Mouse (Mus musculus): ENCODE measurements around the gene Ptprd. TPM values are rescaled to one million over a fixed set of nuclear protein-coding genes. Genes with fewer than 3 reads are reported as not detected.
A peak's percentile ranks its signal among the peaks of the same experiment; 100 is the strongest.

Ptprd gene
- polyA plus RNA-seq, 1 experiment from 2014 or later = 51.4 TPM

DNA sequence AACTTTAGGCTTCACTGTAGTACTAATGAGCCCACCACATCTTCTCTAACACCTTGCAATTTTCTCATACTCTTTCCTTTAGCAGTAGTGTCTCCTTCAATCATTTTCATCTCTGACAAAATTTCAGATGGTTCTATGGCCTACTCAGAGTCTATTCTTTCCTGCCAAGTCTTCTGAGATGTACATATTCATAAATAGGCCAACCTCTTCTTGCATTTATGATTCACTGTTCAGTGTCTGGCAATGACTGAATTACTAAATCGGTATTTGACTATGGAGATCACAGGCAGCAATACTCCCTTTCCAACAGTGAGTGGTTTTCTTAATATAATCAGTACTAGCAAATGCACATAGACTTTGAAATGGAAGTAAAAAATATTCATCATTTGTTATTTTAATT lies 928.3 kb downstream of the Ptprd start:
- H3K4me3 ChIP-seq (replicated peaks) = no peak overlapping the region
- H3K27me3 ChIP-seq = no peaks in the 10 kb centered on the region
- no peak for ATAC-seq
- H3K4me1 ChIP-seq (replicated peaks) = no peaks in the 10 kb centered on the region
- no peak overlapping the region for H3K9ac ChIP-seq (replicated peaks)
- no peaks in the 10 kb centered on the region for H3K36me3 ChIP-seq
- no peak overlapping the region for H3K27ac ChIP-seq
- 97% methylated on average over 1 of the region's 1 CpGs for WGBS
- no peak overlapping the region for H3K4me2 ChIP-seq (replicated peaks)
- no peaks in the 10 kb centered on the region for H3K9me3 ChIP-seq

DNA sequence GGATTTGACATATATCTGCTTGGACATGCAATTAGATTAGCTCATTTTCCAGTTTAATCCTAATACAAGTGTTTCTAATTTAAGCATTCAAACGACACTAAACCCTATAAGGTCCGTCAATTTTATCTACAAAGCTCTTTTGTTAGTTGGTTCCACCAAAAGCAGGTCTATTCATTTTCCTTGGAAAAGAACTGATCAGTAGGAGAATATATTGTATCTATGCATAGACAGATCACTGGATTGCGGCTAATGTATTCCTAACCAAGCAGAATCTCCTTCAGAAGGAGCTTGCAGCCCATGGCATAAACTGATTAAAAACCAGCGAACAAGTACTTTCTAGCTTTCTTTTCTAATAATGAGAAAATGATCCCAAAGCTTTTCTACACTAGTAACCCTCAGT lies 933.8 kb downstream of the Ptprd start:
- Histone ChIP-seq H3K9ac (replicated peaks) (no peak overlapping the region), H3K27me3 (no peaks in the 10 kb centered on the region), H3K4me2 (replicated peaks) (no peak overlapping the region), H3K36me3 (no peaks in the 10 kb centered on the region), H3K4me1 (replicated peaks) (no peaks in the 10 kb centered on the region; the same call in 1 of the 2 replicates), H3K9me3 (no peaks in the 10 kb centered on the region), H3K27ac (no peak overlapping the region), H3K4me3 (replicated peaks) (no peak overlapping the region)
- ATAC-seq = 0 out of 2 replicates have a peak, but pooled peaks have one; percentile 34
- WGBS = 16% methylated on average over 4 of the region's 4 CpGs

DNA sequence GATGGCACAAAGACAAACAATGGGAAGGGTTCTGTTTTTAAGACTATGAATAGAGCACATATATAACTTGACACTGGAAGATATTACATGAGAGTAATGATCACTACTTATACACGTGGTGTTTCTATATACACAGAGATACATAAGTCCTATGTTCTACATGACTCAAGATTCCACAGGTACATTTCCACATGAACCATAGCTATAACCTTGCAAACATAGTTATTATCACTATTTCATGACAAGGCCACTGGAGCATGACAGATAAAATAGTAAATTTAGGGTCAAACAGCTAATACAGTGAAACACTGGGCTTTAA lies 951.8 kb downstream of the Ptprd start:
- no peaks in the 10 kb centered on the region for H3K9me3 ChIP-seq
- 77% methylated on average over 1 of the region's 1 CpGs for WGBS
- H3K36me3 ChIP-seq = no peaks in the 10 kb centered on the region

DNA sequence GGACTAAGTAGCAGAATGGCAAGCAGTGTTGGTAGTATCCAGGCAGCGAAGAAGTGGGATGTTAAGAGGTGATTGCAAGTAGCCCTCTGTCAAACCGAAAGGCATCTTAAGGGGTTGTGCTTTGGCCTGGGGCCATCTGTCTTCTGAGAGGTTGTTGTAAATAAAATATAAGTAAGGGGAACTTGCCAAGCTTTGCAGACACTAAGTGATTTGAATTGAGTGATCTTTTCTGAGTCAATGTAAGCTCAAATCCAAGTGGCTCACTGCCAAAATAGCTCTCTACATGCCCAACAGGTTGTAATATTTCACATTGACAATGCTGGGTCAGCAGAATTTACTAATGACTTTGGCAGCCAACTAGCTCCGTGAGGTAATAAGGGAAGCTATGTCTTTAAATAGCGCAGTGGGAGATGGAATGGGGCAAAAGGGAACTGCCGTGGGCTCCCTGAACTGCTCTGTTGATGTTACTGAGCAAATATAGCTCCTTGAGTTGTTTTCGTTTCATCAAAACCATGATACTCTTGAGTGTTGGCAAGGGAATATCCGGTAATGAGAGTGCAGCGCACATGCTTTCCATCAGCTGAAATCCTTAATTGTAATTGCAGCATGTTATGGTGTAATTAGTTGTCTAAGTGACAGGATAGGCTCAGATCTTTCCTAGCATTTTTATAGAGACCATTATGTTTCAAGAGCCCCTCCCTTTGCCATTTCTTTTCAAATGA lies 952.4 kb downstream of the Ptprd start:
- Histone ChIP-seq H3K36me3 (no peaks in the 10 kb centered on the region), H3K27me3 (no peaks in the 10 kb centered on the region), H3K4me2 (replicated peaks) (no peak overlapping the region), H3K27ac (no peak overlapping the region), H3K9me3 (no peaks in the 10 kb centered on the region), H3K4me1 (replicated peaks) (no peaks in the 10 kb centered on the region), H3K9ac (replicated peaks) (no peak overlapping the region), H3K4me3 (replicated peaks) (no peak overlapping the region)
- WGBS = 81% methylated on average over 8 of the region's 8 CpGs
- ATAC-seq = peak; percentile 50; the same call in 1 of the 2 replicates

More for the DNA sequence above, 951.8 kb downstream of the Ptprd start:
- no peak overlapping the region for H3K4me3 ChIP-seq (replicated peaks)
- no peak for ATAC-seq
- H3K27me3 ChIP-seq = no peaks in the 10 kb centered on the region
- H3K27ac ChIP-seq = no peak overlapping the region
- no peaks in the 10 kb centered on the region for H3K4me1 ChIP-seq (replicated peaks)
- no peak overlapping the region for H3K9ac ChIP-seq (replicated peaks)
- H3K4me2 ChIP-seq (replicated peaks) = no peak overlapping the region

DNA sequence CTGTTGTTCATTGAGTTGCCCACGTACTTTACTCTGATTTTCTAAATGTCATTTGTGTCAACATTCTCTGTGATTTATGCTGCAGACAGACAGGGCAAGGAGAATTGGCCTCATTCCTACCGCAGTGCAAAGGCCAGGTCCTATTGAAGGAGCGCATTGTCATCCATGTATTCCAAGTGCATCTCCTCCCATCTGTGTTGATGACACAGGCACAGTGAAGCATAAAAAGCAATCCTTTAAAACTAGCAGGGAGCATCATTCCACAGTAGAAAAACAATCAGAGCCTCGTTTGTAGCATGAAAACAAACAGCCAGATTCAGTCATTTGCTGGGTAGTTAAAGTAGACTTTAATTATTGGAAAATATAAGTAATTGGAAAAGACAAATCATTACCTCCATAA lies 960.6 kb downstream of the Ptprd start:
- Histone ChIP-seq H3K4me1 (replicated peaks) (no peaks in the 10 kb centered on the region), H3K4me2 (replicated peaks) (no peak overlapping the region), H3K4me3 (replicated peaks) (no peak overlapping the region), H3K9me3 (no peaks in the 10 kb centered on the region), H3K27me3 (no peaks in the 10 kb centered on the region), H3K27ac (no peak overlapping the region), H3K9ac (replicated peaks) (no peak overlapping the region), H3K36me3 (no peaks in the 10 kb centered on the region)
- 74% methylated on average over 4 of the region's 4 CpGs for WGBS
- no peak for ATAC-seq

DNA sequence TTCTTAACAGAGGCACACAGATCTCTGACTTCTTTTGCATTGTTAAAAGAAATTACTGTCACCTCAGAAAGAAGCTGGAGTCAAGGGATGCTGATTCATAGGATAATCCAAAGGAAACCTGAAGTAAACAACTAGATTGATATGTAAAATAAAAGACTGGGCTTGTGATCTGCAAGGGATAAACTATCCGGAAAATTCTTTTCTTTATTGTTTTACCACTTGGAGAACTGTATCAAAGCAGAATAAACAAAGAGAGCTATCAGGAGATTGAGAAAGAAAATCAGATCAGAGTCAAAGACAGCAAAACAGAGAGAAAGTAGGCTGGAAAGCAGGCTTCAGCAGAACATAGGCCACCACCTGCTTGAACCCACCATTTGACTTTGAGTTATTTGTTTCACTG lies 962.0 kb downstream of the Ptprd start:
- Histone ChIP-seq H3K4me3 (replicated peaks) (no peak overlapping the region), H3K9me3 (no peaks in the 10 kb centered on the region), H3K4me1 (replicated peaks) (no peaks in the 10 kb centered on the region), H3K4me2 (replicated peaks) (no peak overlapping the region), H3K36me3 (no peaks in the 10 kb centered on the region), H3K27me3 (no peaks in the 10 kb centered on the region), H3K9ac (replicated peaks) (no peak overlapping the region), H3K27ac (no peak overlapping the region)
- 34% methylated on average over 1 of the region's 1 CpGs for WGBS
- no peak for ATAC-seq

DNA sequence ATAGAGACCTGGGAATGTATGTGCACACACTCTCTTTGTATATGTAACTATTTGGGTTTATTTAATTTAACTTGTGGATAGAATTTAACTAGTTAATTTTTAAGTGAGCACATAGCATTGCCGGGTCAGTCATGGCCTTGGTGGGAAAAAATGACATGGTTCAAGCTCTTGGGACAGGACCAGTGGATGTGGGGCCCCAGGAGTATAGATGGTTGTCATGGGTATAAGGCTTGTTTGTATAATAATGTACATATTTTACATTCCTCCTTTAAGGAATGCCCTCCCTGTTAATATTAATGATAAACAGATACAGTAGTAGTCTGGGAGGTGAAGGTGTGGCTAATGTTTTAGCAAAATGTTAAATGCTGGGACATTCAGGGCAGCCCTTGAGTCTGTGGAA lies 962.8 kb downstream of the Ptprd start:
- no peak overlapping the region for H3K27ac ChIP-seq
- no peaks in the 10 kb centered on the region for H3K36me3 ChIP-seq
- H3K9me3 ChIP-seq = no peaks in the 10 kb centered on the region
- H3K4me1 ChIP-seq (replicated peaks) = no peaks in the 10 kb centered on the region
- H3K9ac ChIP-seq (replicated peaks) = no peak overlapping the region
- H3K4me3 ChIP-seq (replicated peaks) = no peak overlapping the region
- 91% methylated on average over 1 of the region's 1 CpGs for WGBS
- no peak for ATAC-seq
- no peaks in the 10 kb centered on the region for H3K27me3 ChIP-seq
- no peak overlapping the region for H3K4me2 ChIP-seq (replicated peaks)

DNA sequence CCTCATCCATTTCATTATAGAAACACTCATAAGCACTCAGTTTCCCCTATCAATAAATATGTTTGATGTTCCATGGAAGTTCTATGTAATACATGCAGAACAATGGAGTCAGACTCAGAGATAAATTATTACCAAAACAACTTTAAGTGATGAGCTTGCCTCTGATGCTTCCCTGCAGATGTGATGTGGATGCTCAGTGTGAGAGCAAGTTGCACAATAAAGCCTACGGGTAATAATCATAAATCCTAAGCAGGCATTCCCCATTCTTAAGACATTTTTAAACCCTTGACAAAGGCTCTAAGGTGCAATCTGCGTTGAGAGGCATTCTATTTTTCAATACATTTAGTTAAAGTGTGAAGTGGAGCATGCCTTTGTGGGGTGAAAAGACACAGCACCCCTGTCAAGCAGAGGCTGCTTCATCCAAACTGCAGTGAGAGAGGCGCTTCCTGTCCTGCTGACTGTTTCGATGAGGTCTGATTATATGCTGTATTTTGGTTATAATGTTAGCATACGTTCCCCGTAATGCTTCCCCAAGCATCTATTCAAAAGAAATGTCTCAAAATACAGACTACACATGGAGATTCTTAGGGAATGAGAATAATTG lies 969.8 kb downstream of the Ptprd start:
- H3K9me3 ChIP-seq = no peaks in the 10 kb centered on the region
- no peaks in the 10 kb centered on the region for H3K27me3 ChIP-seq
- H3K36me3 ChIP-seq = no peaks in the 10 kb centered on the region
- H3K4me3 ChIP-seq (replicated peaks) = no peak overlapping the region
- no peak overlapping the region for H3K9ac ChIP-seq (replicated peaks)
- H3K27ac ChIP-seq = no peak overlapping the region
- no peaks in the 10 kb centered on the region for H3K4me1 ChIP-seq (replicated peaks)
- WGBS = 73% methylated on average over 6 of the region's 6 CpGs
- ATAC-seq = no peak
- H3K4me2 ChIP-seq (replicated peaks) = no peak overlapping the region

DNA sequence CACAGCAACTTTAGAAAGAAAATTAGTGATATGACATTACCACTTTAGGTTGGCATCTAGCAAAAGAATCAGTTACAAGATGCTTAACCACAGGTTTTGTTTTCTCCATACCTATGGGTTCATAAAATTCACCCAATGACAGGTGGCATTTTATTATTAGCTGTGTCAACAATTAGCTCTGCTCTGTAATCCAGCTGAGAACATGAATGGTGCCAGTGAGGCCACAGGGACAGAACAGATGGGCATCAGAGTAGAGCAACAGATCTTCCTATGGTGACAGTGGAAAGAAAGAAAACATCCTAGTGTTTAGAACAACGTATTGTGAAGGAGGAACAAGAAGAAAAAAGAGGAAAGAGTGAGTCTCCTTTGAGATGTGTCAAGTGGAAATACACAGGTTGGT lies 973.6 kb downstream of the Ptprd start:
- Histone ChIP-seq H3K9me3 (no peaks in the 10 kb centered on the region), H3K4me1 (replicated peaks) (no peaks in the 10 kb centered on the region)

DNA sequence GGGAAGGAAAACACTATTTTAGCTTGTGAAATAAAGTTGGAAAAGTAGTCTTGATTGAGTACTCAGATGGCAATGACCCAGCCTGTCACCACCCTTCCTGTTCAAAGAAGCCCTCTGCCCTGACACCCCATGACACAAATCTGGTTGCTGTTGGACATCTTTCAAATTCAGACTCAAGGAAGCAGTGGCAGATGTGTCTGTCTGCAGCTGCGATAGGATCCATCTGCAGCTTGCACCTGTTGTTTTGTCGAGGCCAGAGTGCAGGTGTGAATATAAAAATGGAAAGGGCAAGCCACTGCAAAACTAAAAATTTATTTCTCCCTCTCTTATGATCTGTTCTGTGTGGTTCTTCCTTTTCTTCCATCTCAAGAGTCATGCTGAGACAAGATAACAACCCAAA lies 978.5 kb downstream of the Ptprd start:
- H3K27ac ChIP-seq = no peak overlapping the region
- no peaks in the 10 kb centered on the region for H3K27me3 ChIP-seq
- no peaks in the 10 kb centered on the region for H3K36me3 ChIP-seq
- ATAC-seq = no peak
- H3K9me3 ChIP-seq = no peaks in the 10 kb centered on the region
- H3K4me3 ChIP-seq (replicated peaks) = no peak overlapping the region
- no peak overlapping the region for H3K9ac ChIP-seq (replicated peaks)
- 84% methylated on average over 2 of the region's 2 CpGs for WGBS
- no peak overlapping the region for H3K4me2 ChIP-seq (replicated peaks)
- H3K4me1 ChIP-seq (replicated peaks) = no peaks in the 10 kb centered on the region

More for the DNA sequence above, 973.6 kb downstream of the Ptprd start:
- Histone ChIP-seq H3K36me3 (no peaks in the 10 kb centered on the region), H3K27ac (no peak overlapping the region), H3K9ac (replicated peaks) (no peak overlapping the region), H3K4me2 (replicated peaks) (no peak overlapping the region), H3K27me3 (no peaks in the 10 kb centered on the region), H3K4me3 (replicated peaks) (no peak overlapping the region)
- ATAC-seq = no peak
- WGBS = 63% methylated on average over 1 of the region's 1 CpGs

DNA sequence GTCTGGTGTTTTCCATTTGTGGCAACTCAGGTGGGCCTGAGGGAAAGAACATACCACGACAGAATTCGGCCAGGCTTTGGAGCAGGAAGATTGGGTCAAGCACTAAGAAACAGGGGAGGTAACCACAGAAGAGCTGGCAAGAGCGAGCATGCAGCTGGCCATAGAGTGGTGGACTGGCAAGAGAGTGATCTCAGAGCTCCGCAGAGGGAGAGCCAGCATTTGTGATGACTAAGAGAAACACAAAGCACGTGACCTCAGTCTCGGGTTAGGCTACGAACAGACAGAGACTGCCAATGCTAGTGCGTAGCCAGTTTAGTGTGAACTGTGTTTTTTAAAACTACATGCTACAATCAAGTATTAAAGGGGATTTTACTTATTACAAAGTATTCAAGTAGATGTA lies 1042.9 kb downstream of the Ptprd start:
- no peak overlapping the region for H3K9ac ChIP-seq (replicated peaks)
- H3K4me1 ChIP-seq (replicated peaks) = no peaks in the 10 kb centered on the region
- H3K27ac ChIP-seq = no peak overlapping the region
- H3K36me3 ChIP-seq = no peaks in the 10 kb centered on the region
- H3K4me3 ChIP-seq (replicated peaks) = no peak overlapping the region
- H3K27me3 ChIP-seq = no peaks in the 10 kb centered on the region
- H3K9me3 ChIP-seq = no peaks in the 10 kb centered on the region
- no peak overlapping the region for H3K4me2 ChIP-seq (replicated peaks)
- 92% methylated on average over 8 of the region's 8 CpGs for WGBS
- ATAC-seq = no peak

DNA sequence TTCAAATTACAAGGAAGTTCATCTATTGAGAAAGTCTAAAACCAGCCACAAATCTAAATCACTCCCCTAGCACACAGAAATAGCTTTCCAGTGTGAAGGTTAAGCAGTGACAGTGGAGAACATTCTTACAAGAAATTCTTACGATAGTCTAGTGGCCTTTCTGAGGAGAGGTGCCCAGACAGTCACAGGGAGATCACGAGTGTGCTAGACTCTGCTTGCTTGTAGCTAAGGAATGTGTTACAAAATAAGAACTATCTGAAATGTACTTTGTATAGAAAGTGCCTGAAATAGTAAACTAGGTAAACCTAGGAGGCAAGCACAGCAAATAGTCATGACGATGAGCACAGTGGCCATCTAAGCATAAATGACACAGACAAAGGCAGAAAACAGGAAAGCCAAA lies 1054.2 kb downstream of the Ptprd start:
- no peak overlapping the region for H3K4me2 ChIP-seq (replicated peaks)
- no peaks in the 10 kb centered on the region for H3K4me1 ChIP-seq (replicated peaks)
- no peaks in the 10 kb centered on the region for H3K36me3 ChIP-seq
- WGBS = 92% methylated on average over 3 of the region's 3 CpGs
- ATAC-seq = no peak
- no peak overlapping the region for H3K27ac ChIP-seq
- H3K27me3 ChIP-seq = no peaks in the 10 kb centered on the region
- no peaks in the 10 kb centered on the region for H3K9me3 ChIP-seq
- H3K4me3 ChIP-seq (replicated peaks) = no peak overlapping the region
- no peak overlapping the region for H3K9ac ChIP-seq (replicated peaks)

DNA sequence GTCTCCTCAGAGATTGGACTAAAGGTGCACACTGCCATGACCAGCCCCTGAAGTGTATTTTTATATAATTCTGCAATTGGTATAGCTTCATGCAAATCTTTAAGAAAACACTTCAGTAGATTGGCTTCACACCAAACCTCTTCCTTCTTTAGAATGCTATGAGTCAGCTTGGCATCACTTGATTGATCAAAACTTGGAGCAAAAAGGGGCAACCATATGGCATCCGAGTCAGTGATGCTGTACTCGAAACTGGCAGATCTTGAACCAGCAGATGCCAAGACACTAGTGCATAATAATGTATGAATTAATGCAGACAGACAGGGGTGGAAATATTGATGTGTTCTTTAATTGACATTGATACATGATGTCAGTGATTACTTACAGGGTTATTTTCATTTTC lies 1056.2 kb downstream of the Ptprd start:
- Histone ChIP-seq H3K4me3 (replicated peaks) (no peak overlapping the region), H3K27ac (no peak overlapping the region), H3K36me3 (no peaks in the 10 kb centered on the region), H3K9ac (replicated peaks) (no peak overlapping the region), H3K4me1 (replicated peaks) (no peaks in the 10 kb centered on the region), H3K27me3 (no peaks in the 10 kb centered on the region), H3K9me3 (no peaks in the 10 kb centered on the region), H3K4me2 (replicated peaks) (no peak overlapping the region)
- 90% methylated on average over 2 of the region's 2 CpGs for WGBS
- ATAC-seq = no peak

Data from midbrain, embryonic 13.5 days (tissue).